Mouse (Mus musculus) midbrain, embryonic 16.5 days (tissue): ENCODE measurements around the gene Sept4. TPM values are rescaled to one million over a fixed set of nuclear protein-coding genes. Genes with fewer than 3 reads are reported as not detected.
A peak's percentile ranks its signal among the peaks of the same experiment; 100 is the strongest.

Experiments used
- ATAC-seq: fragments of 200-750 bp; cut with Nextera tagmentation; 2 replicates; pipeline ENCODE4 v1.8.0; 2017; ENCODE audit warnings: moderate TSS enrichment
- H3K27ac ChIP-seq: fragments of 300-500 bp; sonication (generic); 2 replicates; pipeline ENCODE4 v1.5.1; 2014; ENCODE audit warnings: mild to moderate bottlenecking, low read length, mixed read lengths
- H3K27me3 ChIP-seq: fragments of 300-500 bp; sonication (generic); 2 replicates; pipeline ENCODE4 v1.6.1; 2014; ENCODE audit warnings: low read depth, low read length, mixed read lengths; ENCODE audit not compliant: control insufficient read depth, insufficient read depth
- H3K36me3 ChIP-seq: fragments of 300-500 bp; sonication (generic); 2 replicates; pipeline ENCODE4 v1.6.1; 2014; ENCODE audit warnings: mild to moderate bottlenecking, low read length, moderate library complexity, mixed read lengths; ENCODE audit not compliant: control insufficient read depth, insufficient read depth
- H3K4me1 ChIP-seq: fragments of 300-500 bp; sonication (generic); 2 replicates; pipeline ENCODE4 v1.6.1; 2014; ENCODE audit warnings: mild to moderate bottlenecking, low read length, mixed read lengths; ENCODE audit not compliant: control insufficient read depth, insufficient read depth
- H3K4me2 ChIP-seq: fragments of 300-500 bp; sonication (generic); 2 replicates; pipeline ENCODE4 v1.6.1; 2014; ENCODE audit warnings: mild to moderate bottlenecking, low read length, mixed read lengths
- H3K4me3 ChIP-seq: fragments of 300-500 bp; sonication (generic); 2 replicates; pipeline ENCODE4 v1.5.1; 2014; ENCODE audit warnings: low read depth, mild to moderate bottlenecking, low read length, moderate library complexity, mixed read lengths
- H3K9ac ChIP-seq: fragments of 300-500 bp; sonication (generic); 2 replicates; pipeline ENCODE4 v1.6.1; 2014; ENCODE audit warnings: low read depth, low read length, mixed read lengths
- H3K9me3 ChIP-seq: fragments of 300-500 bp; sonication (generic); replicated peaks from 2 replicates; pipeline ENCODE4 v1.6.1; 2014; ENCODE audit warnings: mild to moderate bottlenecking, low read length, mixed read lengths; ENCODE audit not compliant: control insufficient read depth, poor library complexity, severe bottlenecking
- WGBS: fragments of 180-500 bp; shearing (Covaris S2); extraction: QIAGEN DNeasy Blood & Tissue Kit; methylation state at CpG from one replicate; pipeline ENCODE4 v1.1.7; 2014; 5-methylcytosine and 5-hydroxymethylcytosine counted together
- polyA plus RNA-seq: library from polyadenylated mRNA; unstranded; fragments of >200 nt; fragmentation: Nextera tagmentation; extraction: Ambion mirVana; gene quantifications from 2 replicates; pipeline ENCODE4 v1.2.1, GENCODE M21; 2015

Gene Sept4
- polyA plus RNA-seq, 1 experiment from 2014 or later = 33.6 TPM

DNA sequence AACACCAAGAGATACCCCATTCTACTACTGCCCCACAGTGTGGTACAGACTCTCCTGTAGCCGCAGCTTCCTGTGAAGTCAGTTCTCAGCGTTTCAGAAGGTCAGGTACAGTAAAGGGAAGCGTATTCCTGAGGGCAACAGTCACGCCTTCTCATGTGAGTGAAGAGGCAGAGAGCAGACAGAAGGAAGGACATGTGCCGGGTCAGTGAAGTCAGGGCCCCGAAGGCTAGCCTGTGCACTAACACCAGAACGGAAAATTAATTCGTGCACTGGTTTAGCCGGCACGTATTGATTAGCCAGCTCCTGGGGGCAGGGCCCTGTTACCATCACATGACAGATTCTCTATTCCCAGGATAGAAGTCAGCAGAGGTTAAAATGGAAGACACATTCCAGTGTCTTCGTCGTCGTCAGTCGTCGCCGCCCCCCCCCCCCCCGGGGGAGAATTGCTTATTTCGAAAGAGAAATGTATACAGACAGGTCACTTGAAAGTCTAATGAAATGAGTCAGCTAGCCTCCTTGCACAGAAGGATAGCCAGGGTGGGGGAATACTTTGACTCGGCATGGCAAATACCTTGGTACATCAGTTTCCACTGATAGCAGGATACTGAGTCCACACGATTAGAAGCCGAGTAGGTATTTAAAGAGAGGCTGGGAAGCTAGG is 5.9 kb downstream of the Sept4 start:
- Histone ChIP-seq H3K9ac (no peak overlapping the region), H3K36me3 (no peaks in the 10 kb centered on the region), H3K27ac (no peak overlapping the region), H3K4me1 (peaks cover 12% of the 10 kb centered on the region), H3K9me3 (no peaks in the 10 kb centered on the region), H3K4me2 (no peak overlapping the region), H3K4me3 (no peak overlapping the region), H3K27me3 (no peaks in the 10 kb centered on the region)
- no peak for ATAC-seq
- 62% methylated on average over 21 of the region's 21 CpGs for WGBS

DNA sequence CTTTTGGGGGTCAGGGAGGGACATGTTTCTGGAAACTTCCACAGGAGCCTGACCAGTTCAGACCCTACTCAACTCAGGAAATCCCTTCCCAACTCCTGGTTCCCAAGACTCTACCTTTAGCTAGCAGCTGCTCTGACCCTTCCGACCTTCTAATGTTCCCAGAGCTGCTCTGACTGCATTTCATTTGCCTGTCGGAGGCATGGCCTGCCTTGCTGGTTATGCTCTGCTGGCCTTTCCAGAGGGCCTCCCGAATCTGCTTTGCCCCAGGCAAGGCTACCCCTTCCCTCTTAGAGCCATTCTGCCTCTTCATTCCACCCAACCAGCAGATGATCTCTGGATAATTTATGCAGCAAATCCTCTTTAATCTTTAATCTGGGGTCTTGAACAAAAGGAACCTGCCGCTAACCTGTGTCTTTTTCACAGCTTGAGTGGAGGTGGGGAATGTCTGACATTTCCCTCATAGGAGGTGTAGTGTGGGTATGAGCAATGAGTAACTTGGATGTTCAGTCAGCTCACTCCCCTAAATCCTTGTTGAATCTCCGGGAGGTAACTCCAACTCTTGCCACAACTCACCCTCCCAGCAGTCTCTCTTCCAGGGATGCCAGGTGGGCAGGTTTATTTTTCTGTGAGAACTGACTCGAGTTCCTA is 9.0 kb downstream of the Sept4 start:
- Histone ChIP-seq H3K4me1 (peaks cover 12% of the 10 kb centered on the region), H3K27me3 (no peaks in the 10 kb centered on the region), H3K4me2 (peak overlapping the region; percentile 96), H3K27ac (peak overlapping the region; percentile 67), H3K9ac (peak overlapping the region; percentile 86), H3K4me3 (peak overlapping the region; percentile 70), H3K9me3 (no peaks in the 10 kb centered on the region), H3K36me3 (no peaks in the 10 kb centered on the region)
- 5% methylated on average over 6 of the region's 6 CpGs for WGBS
- 0 out of 2 replicates have a peak, but pooled peaks have one; percentile 3 for ATAC-seq

DNA sequence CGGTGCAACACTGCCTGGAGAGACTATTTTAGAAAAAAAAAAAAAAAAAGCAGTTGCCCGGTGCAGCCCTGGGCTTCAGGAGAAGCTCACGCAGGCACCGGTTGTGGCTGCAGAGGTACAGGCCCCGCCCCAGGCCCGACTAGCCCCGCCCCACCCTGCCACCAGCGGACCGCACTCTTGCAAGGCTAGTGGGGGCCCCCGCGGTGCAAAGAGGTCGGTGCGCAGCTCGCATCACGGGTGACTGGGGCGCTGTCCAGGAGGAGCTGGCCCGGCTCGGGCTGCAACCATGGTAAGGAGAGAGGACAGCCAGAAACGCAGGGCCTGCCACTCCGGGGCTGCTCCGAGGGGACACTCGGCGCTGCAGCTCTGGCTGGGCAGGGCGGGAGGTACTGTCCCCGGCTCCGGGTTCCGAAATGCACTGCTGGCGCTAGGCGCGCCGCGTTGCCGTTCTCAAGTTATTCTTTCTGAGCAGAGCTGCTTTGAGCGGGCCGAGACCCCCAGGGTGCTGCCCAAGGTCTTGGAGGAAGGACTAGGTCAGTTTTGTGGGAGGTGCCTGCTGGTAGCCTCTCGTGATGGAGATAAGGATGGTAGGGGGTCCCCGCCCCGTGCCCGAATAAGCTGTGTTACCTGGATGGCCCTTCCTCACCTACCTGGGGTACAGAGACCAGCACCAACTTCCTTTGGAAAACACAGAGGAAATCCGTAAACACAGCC is 9.7 kb downstream of the Sept4 start:
- WGBS = under 1% methylated on average over 40 of the region's 40 CpGs
- peak overlapping the region; percentile 96 for H3K4me2 ChIP-seq
- peaks cover 12% of the 10 kb centered on the region for H3K4me1 ChIP-seq

DNA sequence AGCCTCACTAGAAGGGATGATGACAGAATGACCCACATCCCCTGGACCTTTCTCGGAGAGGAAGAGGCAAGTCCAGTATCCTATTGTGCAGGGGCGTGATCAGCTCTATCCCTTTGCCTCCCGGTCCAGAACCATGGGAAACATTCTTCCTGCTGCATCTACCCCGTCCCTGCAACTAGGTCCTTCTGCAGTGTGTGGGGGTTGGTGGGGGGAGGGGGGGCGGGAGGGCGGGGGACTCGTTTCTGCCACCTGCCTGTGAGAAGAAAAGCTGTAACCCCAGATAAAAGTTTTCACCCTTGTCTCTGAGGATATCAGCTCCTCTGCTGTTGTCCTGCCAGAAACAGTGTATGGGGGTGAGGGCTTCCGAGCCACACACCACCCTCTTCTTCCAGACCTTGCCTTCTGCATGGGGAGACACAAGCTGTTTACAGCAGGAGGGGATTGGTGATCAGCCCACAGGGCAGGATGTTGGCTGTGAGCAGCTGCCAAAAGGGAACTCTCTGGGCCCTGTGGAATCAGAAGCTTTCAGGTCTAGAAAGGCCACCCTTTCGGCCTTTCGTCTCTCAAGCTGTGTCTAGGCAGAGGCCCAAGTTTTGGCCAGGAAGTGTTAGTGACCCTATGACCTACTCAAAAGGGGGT is 10.4 kb downstream of the Sept4 start:
- peak overlapping the region; percentile 67 for H3K27ac ChIP-seq
- H3K4me3 ChIP-seq = peak overlapping the region; percentile 70
- peak overlapping the region; percentile 86 for H3K9ac ChIP-seq
- 16% methylated on average over 10 of the region's 10 CpGs for WGBS
- H3K27me3 ChIP-seq = no peaks in the 10 kb centered on the region
- peak overlapping the region; percentile 96 for H3K4me2 ChIP-seq
- H3K4me1 ChIP-seq = peaks cover 12% of the 10 kb centered on the region
- no peaks in the 10 kb centered on the region for H3K36me3 ChIP-seq
- ATAC-seq = peak; percentile 68
- no peaks in the 10 kb centered on the region for H3K9me3 ChIP-seq

More for the DNA sequence above, 9.7 kb downstream of the Sept4 start:
- H3K27ac ChIP-seq = peak overlapping the region; percentile 67
- peak overlapping the region; percentile 86 for H3K9ac ChIP-seq
- no peaks in the 10 kb centered on the region for H3K9me3 ChIP-seq
- H3K36me3 ChIP-seq = no peaks in the 10 kb centered on the region
- H3K4me3 ChIP-seq = peak overlapping the region; percentile 70
- peak; percentile 75 for ATAC-seq
- no peaks in the 10 kb centered on the region for H3K27me3 ChIP-seq

DNA sequence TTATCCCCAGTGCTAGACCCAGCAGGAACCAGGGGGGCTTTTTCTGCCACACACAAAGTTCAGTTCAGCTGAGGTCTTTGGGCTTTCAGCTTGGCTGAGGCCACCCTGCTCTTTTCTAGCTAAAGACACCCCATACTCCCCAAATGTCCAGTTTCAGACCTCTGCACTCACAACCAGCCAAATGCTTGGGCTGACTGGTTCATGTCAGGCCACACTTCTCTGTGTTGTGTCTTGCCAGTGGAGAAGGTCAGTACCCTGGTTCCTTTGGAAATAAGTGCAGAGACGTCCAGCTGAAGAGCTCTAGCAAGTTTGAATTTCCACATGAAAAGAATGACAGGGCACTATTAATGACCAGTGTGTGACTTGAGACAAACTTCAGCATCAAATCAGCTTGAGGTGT is 11.0 kb downstream of the Sept4 start:
- Histone ChIP-seq H3K4me2 (no peak overlapping the region), H3K4me1 (peaks cover 12% of the 10 kb centered on the region), H3K27me3 (no peaks in the 10 kb centered on the region), H3K27ac (0 out of 2 replicates have a peak overlapping the region, but pooled peaks have one; percentile 7), H3K9ac (no peak overlapping the region), H3K9me3 (no peaks in the 10 kb centered on the region), H3K36me3 (no peaks in the 10 kb centered on the region), H3K4me3 (no peak overlapping the region)
- ATAC-seq = no peak
- 15% methylated on average over 1 of the region's 1 CpGs for WGBS

DNA sequence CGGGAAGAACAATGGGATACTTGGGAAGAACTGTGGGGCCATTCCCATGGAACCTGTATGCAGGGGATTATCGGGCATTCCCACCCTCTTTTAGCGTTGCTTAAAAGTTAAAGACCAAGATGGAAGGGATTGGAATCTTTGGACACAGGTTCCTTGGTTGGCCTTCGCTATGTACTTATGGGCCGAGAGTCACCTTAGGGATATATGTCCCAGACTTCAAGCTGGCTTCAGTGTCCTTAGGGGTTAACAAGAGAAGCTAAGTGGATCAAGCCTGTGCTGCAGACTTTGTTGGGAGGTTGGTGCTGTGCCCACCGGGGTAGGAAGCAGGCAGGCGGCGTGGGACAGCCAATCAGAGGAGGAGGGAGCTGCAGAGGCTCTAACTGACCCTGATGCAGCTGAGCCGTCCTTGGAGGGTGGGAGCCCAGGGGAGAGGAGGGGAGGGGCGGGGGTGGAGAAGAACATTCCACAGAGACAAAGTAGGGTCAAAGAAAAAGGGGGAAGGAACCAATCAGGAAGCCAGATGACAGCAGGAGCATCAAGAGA is 11.9 kb downstream of the Sept4 start:
- Histone ChIP-seq H3K4me2 (no peak overlapping the region), H3K9me3 (no peaks in the 10 kb centered on the region), H3K27me3 (no peaks in the 10 kb centered on the region), H3K4me3 (no peak overlapping the region), H3K9ac (no peak overlapping the region), H3K27ac (no peak overlapping the region), H3K36me3 (no peaks in the 10 kb centered on the region), H3K4me1 (peaks cover 12% of the 10 kb centered on the region)
- 43% methylated on average over 9 of the region's 10 CpGs for WGBS
- ATAC-seq = no peak

DNA sequence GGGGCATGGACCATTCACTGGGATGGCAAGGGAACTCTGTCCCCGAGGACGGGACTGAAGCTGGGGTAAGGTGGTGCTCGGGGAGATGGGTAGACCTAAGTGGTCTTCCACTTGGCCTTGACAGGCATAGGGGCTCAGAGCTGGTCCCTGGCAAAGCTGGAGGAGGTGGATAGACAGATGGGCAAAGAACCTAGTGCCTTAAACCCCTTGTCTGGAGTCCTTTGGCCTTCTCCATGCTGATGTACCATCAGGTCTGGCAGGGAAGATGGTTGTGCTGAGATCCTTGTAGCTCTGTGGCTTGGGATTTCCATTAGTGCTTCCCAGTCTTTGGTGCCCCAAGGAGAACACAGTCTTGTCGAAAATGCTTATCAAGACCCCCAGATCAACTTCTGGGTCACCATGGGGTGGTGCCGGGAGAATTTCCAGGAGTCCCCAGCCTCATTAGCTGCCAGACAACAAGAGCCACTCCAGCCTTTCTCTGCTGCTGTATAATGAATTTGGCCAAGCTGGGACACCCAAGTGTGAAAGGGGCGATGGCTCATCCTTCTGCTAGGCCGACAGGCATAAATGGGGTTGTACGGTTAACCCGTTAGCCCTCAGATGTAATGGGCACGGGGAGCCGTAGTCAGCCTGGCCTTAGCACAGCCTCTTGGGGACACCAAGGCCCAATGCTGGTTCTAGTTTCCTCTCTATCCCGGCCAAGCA is 12.6 kb downstream of the Sept4 start:
- H3K4me2 ChIP-seq = no peak overlapping the region
- H3K9ac ChIP-seq = no peak overlapping the region
- H3K9me3 ChIP-seq = no peaks in the 10 kb centered on the region
- no peak for ATAC-seq
- H3K36me3 ChIP-seq = no peaks in the 10 kb centered on the region
- 90% methylated on average over 12 of the region's 12 CpGs for WGBS
- peaks cover 12% of the 10 kb centered on the region for H3K4me1 ChIP-seq
- H3K27me3 ChIP-seq = no peaks in the 10 kb centered on the region
- no peak overlapping the region for H3K27ac ChIP-seq
- H3K4me3 ChIP-seq = no peak overlapping the region

DNA sequence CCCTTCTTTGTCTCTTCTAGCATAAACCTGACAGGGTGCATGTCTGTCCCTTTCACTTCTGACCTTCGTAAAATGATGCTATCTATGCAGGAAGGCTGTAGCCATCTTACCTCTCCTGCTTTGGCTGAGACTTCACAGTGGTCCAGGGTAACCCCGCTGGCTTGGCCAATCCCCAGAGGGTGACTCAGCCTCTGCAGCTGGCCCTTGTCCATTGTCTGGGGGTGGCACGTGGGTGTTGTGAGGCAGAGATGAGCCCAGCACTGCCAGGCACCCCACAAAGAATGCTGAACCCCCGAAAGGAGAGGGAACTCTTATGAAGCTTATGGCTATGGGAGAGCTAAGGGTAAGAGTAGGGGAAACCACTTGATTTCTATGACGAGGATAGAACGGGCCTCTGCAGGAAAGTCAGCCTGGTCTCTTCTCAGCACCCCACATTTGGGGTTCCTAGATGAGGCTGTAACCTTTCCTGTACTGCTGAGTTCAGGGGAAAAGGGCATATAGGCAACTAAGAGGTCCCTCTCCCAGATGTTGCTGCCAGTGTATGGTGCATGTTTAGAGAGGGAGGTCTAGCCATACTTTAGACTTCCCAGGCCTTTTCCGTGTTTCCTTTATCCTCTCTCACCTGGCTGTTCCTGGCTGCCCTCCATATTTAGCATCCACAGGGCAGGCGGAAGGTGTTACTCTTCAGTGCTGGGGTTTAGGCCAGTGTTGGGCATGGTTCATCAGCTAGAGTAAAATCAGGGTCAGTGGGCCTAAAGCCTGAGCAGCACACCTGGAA is 13.4 kb downstream of the Sept4 start:
- Histone ChIP-seq H3K9me3 (no peaks in the 10 kb centered on the region), H3K4me2 (no peak overlapping the region), H3K9ac (no peak overlapping the region), H3K36me3 (no peaks in the 10 kb centered on the region), H3K27me3 (no peaks in the 10 kb centered on the region), H3K4me3 (no peak overlapping the region), H3K27ac (no peak overlapping the region), H3K4me1 (peaks cover 12% of the 10 kb centered on the region)
- WGBS = 87% methylated on average over 8 of the region's 8 CpGs
- no peak for ATAC-seq
